Mouse (Mus musculus) erythroblast, embryonic 14.5 days (primary cell): Measurements from ENCODE around the gene Hoxb7. TPM values are rescaled to one million over a fixed set of nuclear protein-coding genes. Genes with fewer than 3 reads are reported as not detected.

ENCODE experiments used
- H3K27me3 ChIP-seq: 2 replicates; pipeline ENCODE4 v1.6.1; 2012; ENCODE audit warnings: inconsistent platforms; ENCODE audit not compliant: control insufficient read depth
- H3K36me3 ChIP-seq: 2 replicates; pipeline ENCODE4 v1.6.1; 2012; ENCODE audit warnings: mild to moderate bottlenecking, inconsistent platforms; ENCODE audit not compliant: control insufficient read depth
- H3K4me1 ChIP-seq: 2 replicates; pipeline ENCODE4 v1.6.1; 2012; ENCODE audit warnings: inconsistent platforms; ENCODE audit not compliant: control insufficient read depth
- H3K4me3 ChIP-seq: replicated peaks from 2 replicates; pipeline ENCODE3; 2012; ENCODE audit warnings: moderate library complexity, mild to moderate bottlenecking, inconsistent platforms
- H3K9me3 ChIP-seq: 2 replicates; pipeline ENCODE4 v1.6.1; 2012; ENCODE audit warnings: low read length, inconsistent platforms, mixed read lengths; ENCODE audit not compliant: control insufficient read depth
- GATA1 ChIP-seq: IDR thresholded peaks from 2 replicates; pipeline ENCODE4 v1.6.1; 2012; ENCODE audit warnings: low read length, inconsistent platforms, mixed read lengths
- TAL1 ChIP-seq: IDR thresholded peaks from 3 replicates; pipeline ENCODE4 v1.6.1; 2012; ENCODE audit warnings: low read length, inconsistent platforms, mixed read lengths
- polyA plus RNA-seq: library from polyadenylated mRNA; stranded (reverse); fragments of >175 nt; gene quantifications from 2 replicates; pipeline ENCODE4 v1.2.3, GENCODE M21; 2012

Gene Hoxb7
- polyA plus RNA-seq, 1 experiment = not detected

DNA sequence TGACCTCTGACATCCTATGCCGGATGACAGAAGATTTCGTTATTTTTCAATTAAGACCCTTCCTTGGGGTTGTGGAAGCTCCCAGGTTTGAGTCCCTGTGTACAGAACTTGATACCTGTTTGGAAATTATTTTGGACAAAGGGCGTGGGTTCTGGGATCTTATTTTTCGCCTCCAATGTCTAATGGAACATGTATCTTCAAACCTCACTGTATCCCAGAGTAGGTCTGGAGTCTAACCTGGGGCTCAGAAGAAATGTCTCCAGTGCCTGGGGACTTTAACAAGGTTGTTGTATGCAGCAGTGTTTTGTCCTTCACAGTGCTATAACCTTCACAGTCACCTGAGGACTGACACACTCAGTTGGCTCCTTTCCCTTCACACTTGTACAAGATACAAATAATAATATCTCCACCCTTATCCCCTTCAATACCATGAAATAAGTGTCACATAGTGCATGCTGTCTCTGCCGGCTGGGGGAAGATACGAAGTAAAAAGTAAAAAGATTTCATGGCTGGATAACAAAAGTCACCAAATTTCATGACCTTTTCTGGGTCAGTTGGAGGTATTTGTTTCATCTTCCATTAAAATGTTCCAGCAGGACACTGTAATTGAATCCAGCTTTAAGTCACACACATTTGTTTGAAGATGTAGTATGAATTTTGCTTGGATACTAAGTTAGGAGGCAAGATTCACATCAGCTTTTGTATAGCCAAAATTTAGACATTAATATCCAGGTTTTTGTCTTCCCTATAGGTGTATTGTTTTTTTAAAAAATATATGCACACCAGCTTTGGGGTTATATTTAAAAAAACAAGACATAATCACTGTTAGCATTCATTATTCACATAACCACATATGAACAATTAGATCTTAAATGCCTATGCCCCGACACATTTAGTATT lies 19.2 kb upstream of the Hoxb7 start:
- H3K27me3 ChIP-seq = peaks cover 99% of the 10 kb centered on the region
- TF ChIP-seq GATA1 (no peak), TAL1 (no peak)

DNA sequence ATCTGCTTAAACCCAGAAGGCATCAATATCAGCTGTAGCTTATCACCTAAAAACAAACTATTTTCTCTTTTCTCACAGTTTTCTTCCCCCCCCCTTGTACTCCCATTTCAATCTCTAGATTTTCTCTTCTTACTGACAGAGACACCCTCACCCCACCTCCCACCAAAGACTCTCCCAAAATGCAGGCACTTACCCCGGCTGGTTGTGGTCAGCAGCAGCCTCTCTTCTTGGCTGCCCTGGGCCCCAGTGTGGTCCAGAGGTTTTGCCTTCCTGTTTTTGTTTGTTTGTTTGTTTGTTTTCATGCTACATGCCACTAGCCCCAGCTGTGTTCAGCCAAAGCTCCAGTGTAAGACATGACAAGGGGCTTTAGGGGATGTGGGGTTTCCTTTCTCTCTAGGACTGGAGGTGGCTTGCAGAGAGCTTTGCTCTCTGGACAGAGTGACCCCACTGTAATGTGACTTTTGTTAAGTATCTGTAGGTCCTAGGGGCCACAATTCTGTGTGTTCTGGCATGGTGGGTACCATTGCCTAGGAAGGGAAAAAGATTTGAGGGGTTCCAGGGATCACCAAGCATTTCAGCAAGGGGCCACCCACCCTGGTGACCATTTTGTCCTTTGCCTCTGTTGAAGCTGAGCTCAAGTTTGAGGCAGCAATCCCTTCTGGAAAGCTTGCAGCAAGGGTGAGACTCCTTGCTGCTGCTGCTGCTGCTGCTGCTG lies 18.2 kb upstream of the Hoxb7 start:
- TF ChIP-seq TAL1 (no peak), GATA1 (no peak)
- no peaks in the 10 kb centered on the region for H3K9me3 ChIP-seq
- H3K4me1 ChIP-seq = no peaks in the 10 kb centered on the region
- no peak overlapping the region for H3K4me3 ChIP-seq
- H3K36me3 ChIP-seq = no peaks in the 10 kb centered on the region
- H3K27me3 ChIP-seq = peaks cover 99% of the 10 kb centered on the region

More for the DNA sequence above, 19.2 kb upstream of the Hoxb7 start:
- H3K4me1 ChIP-seq = no peaks in the 10 kb centered on the region
- no peaks in the 10 kb centered on the region for H3K9me3 ChIP-seq
- no peak overlapping the region for H3K4me3 ChIP-seq
- no peaks in the 10 kb centered on the region for H3K36me3 ChIP-seq

DNA sequence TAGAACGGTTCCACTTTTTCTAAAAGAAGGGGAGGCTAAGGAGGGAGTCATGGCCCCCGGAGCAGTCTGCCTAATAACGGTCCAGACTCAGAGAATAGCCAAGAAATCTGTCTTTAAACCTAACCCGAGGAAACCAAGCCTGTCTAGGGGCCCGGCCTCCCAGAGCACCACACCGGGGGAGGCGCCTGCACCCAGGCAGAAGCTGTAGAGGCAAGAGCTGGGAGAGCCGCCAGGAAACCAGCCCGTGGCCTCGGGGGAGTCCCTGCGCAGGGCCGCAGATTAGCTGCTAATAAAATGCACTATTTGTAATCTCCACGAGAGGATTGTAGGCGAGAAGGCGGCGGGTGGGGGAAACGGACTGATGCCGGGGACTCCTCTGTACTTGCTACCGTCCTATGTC lies 16.6 kb upstream of the Hoxb7 start:
- no peaks in the 10 kb centered on the region for H3K9me3 ChIP-seq
- peaks cover 99% of the 10 kb centered on the region for H3K27me3 ChIP-seq
- H3K36me3 ChIP-seq = no peaks in the 10 kb centered on the region
- H3K4me1 ChIP-seq = no peaks in the 10 kb centered on the region
- TF ChIP-seq TAL1 = no peak
- TF ChIP-seq GATA1 = no peak
- no peak overlapping the region for H3K4me3 ChIP-seq

DNA sequence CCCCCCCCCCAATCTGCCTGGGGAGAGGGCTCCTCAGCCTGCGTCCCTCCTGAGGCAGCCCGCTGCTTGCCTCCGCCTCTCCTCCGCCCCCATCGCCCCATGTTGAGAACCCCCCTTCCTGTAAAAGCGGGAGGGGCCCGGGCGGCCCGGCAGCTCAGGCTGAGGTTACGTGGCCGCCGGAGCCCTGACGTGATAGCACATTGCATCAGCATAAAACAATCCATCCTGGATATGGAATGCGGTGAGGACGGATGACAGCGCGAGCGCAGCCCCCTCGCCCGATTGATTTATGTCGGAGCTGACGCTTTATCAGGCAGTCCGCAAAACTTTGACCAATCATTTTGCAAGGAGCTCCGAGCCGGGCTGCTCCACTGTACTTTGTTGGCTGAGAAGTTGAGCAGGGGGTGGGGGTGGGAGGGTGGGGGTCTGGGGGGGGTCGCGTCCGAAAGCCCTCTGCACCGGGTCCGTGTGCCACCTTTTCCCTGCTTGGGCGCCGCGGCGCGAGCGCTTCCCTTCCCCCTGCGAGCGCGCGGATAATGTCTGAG lies 15.4 kb upstream of the Hoxb7 start, which contains the start of gene Hoxb9:
Gene Hoxb9 (plus strand): TSS at position 462 of the 545 bp plus-strand sequence.
- Histone ChIP-seq H3K9me3 (no peaks in the 10 kb centered on the region), H3K4me3 (no peak within 1 kb of the TSS), H3K36me3 (no peaks in the 10 kb centered on the region), H3K27me3 (peaks cover 100% of the 10 kb centered on the region), H3K4me1 (no peaks in the 10 kb centered on the region)
- TF ChIP-seq GATA1 = no peak
- TF ChIP-seq TAL1 = no peak

DNA sequence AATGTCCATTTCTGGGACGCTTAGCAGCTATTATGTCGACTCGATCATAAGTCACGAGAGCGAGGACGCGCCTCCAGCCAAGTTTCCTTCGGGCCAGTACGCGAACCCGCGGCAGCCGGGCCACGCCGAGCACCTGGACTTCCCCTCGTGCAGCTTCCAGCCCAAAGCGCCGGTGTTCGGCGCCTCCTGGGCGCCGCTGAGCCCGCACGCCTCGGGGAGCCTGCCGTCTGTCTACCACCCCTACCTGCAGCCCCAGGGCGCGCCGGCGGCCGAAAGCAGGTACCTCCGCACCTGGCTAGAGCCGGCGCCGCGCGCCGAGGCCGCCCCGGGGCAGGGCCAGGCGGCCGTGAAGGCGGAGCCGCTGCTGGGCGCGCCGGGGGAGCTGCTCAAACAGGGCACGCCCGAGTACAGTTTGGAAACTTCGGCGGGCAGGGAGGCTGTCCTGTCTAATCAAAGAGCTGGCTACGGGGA lies 14.8 kb upstream of the Hoxb7 start:
- no peaks in the 10 kb centered on the region for H3K4me1 ChIP-seq
- no peak for TF ChIP-seq GATA1
- TF ChIP-seq TAL1 = no peak
- no peaks in the 10 kb centered on the region for H3K36me3 ChIP-seq
- no peak overlapping the region for H3K4me3 ChIP-seq
- H3K9me3 ChIP-seq = no peaks in the 10 kb centered on the region
- H3K27me3 ChIP-seq = peaks cover 100% of the 10 kb centered on the region

DNA sequence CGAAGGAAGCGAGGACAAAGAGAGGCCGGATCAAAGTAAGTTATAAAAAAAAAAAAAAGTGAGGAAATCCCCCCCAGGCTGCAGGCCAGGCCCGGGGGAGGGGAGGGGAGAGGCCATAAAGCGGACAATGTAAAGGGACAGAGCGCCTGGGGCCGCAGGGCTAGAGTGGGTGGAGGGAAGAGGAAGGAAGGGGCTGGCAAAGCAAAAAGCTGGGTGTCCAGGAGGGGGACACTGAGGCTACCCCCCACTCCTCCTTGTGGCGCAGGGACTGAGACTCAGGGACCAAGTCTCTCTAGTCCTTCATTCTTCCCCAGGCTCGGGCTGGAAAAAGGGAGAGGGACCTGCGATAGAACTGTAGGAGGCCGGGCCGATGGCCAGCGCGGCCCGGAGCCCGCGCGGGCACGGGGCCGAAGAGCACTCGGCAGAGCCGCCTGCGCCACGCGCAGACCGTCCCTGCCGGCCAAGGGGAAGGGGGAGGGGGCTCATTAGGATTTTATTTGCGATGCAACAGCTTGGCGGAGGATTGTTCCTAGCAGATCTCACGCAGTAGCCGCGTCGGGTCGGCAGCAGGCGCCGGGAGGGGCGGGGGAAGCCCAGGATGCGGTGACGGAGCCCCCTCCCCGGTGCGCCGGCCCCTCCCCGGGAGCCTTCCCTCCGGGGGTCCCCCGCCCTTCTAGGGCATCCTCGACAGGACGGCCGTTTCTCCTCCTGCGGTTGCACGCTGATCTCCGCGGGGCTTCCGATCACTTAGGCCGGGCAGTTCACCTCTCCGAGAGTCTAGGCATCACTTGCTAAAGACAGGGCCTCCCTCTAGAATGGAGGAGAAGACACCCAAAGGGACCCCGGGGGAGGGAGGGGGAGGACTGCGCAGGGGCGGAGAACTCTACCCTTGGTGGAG lies 14.2 kb upstream of the Hoxb7 start:
- no peak overlapping the region for H3K4me3 ChIP-seq
- no peaks in the 10 kb centered on the region for H3K9me3 ChIP-seq
- no peak for TF ChIP-seq GATA1
- no peak for TF ChIP-seq TAL1
- H3K27me3 ChIP-seq = peaks cover 100% of the 10 kb centered on the region
- no peaks in the 10 kb centered on the region for H3K36me3 ChIP-seq
- H3K4me1 ChIP-seq = no peaks in the 10 kb centered on the region

DNA sequence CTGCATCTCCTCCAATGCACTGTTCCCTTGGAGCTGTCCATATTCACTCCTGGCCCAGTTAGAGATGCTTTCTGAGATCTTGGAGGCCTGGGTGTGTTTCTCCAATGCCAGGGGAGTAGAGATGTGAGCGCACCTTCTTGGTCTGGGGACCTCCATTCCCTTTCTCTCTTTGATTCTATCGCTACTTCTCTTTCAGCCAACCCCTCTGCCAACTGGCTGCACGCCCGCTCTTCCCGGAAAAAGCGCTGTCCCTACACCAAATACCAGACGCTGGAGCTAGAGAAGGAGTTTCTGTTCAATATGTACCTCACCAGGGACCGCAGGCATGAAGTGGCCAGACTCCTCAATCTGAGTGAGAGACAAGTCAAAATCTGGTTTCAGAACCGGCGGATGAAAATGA lies 12.0 kb upstream of the Hoxb7 start:
- TF ChIP-seq GATA1 (no peak), TAL1 (no peak)

DNA sequence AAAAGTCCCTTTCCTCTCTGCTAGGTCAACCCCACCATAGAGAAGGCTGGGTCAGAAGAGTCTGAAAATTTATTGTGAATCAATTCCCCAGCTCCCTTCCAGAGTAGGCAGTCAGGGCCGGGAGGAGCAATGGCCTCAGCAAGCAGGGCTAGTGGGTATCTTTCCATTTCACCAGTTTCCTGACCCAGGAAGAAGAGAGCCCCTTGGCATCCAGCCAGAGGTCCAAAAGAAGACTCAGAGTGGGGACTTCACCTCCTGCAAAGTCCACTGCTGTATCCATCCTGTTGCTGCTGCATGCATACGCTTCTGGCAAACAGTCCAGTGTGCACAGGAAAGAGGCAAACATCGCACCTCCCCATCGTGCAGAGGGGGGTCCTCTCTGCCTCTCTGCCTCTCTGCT lies 10.5 kb upstream of the Hoxb7 start:
- TF ChIP-seq TAL1 (no peak), GATA1 (no peak)
- Histone ChIP-seq H3K4me1 (no peaks in the 10 kb centered on the region), H3K27me3 (peaks cover 100% of the 10 kb centered on the region), H3K4me3 (no peak overlapping the region), H3K36me3 (no peaks in the 10 kb centered on the region), H3K9me3 (no peaks in the 10 kb centered on the region)

More for the DNA sequence above, 12.0 kb upstream of the Hoxb7 start:
- no peaks in the 10 kb centered on the region for H3K36me3 ChIP-seq
- peaks cover 100% of the 10 kb centered on the region for H3K27me3 ChIP-seq
- H3K4me1 ChIP-seq = no peaks in the 10 kb centered on the region
- H3K4me3 ChIP-seq = no peak overlapping the region
- no peaks in the 10 kb centered on the region for H3K9me3 ChIP-seq
